Mouse (Mus musculus) urinary bladder, postnatal 25 days (tissue): Measurements from ENCODE around the gene Atxn7l3.

Experiments
- DNase-seq: peaks from one replicate; pipeline ENCODE4 v3.0.0; 2022; ENCODE audit warnings: low spot score

Gene Atxn7l3

GRCm38 (mm10) chr11:102296491-102297472 is at the start of gene Atxn7l3:
TSS of gene Atxn7l3 (minus strand) at chr11:102296631.
- peak; percentile 93 for DNase-seq

GRCm38 (mm10) chr11:102344458-102344857 is 48.0 kb upstream of the Atxn7l3 start:
- no peak for DNase-seq

- no peak for DNase-seq
Observed at GRCm38 (mm10) chr11:102342742-102343141, 46.3 kb upstream of the Atxn7l3 start.

- DNase-seq = no peak
Observed at GRCm38 (mm10) chr11:102341101-102341500, 44.7 kb upstream of the Atxn7l3 start.

- DNase-seq = no peak
Observed at GRCm38 (mm10) chr11:102339624-102340023, 43.2 kb upstream of the Atxn7l3 start.

GRCm38 (mm10) chr11:102339195-102339594 is 42.8 kb upstream of the Atxn7l3 start:
- no peak for DNase-seq

GRCm38 (mm10) chr11:102338561-102338960 is 42.1 kb upstream of the Atxn7l3 start:
- DNase-seq = no peak

- DNase-seq = no peak
Observed at GRCm38 (mm10) chr11:102337921-102338320, 41.5 kb upstream of the Atxn7l3 start.

GRCm38 (mm10) chr11:102336191-102336590 is 39.8 kb upstream of the Atxn7l3 start:
- DNase-seq = no peak

- DNase-seq = no peak
Observed at GRCm38 (mm10) chr11:102334973-102335700, 38.7 kb upstream of the Atxn7l3 start.

GRCm38 (mm10) chr11:102334010-102334409 is 37.6 kb upstream of the Atxn7l3 start:
- no peak for DNase-seq

- DNase-seq = no peak
Observed at GRCm38 (mm10) chr11:102333061-102333460, 36.6 kb upstream of the Atxn7l3 start.

GRCm38 (mm10) chr11:102331806-102332205 is 35.4 kb upstream of the Atxn7l3 start:
- no peak for DNase-seq

- DNase-seq = no peak
Observed at GRCm38 (mm10) chr11:102330039-102330438, 33.6 kb upstream of the Atxn7l3 start.

GRCm38 (mm10) chr11:102329518-102329917 is 33.1 kb upstream of the Atxn7l3 start:
- DNase-seq = no peak

- no peak for DNase-seq
Observed at GRCm38 (mm10) chr11:102327839-102328238, 31.4 kb upstream of the Atxn7l3 start.

- no peak for DNase-seq
Observed at GRCm38 (mm10) chr11:102327250-102327649, 30.8 kb upstream of the Atxn7l3 start.

- no peak for DNase-seq
Observed at GRCm38 (mm10) chr11:102323516-102323915, 27.1 kb upstream of the Atxn7l3 start.

GRCm38 (mm10) chr11:102321931-102322330 is 25.5 kb upstream of the Atxn7l3 start:
- DNase-seq = no peak

GRCm38 (mm10) chr11:102320686-102321005 is 24.2 kb upstream of the Atxn7l3 start:
- DNase-seq = peak; percentile 53

GRCm38 (mm10) chr11:102319941-102320685 is 23.7 kb upstream of the Atxn7l3 start:
- DNase-seq = peak; percentile 69

- DNase-seq = peak; percentile 66
Observed at GRCm38 (mm10) chr11:102319410-102319792, 23.0 kb upstream of the Atxn7l3 start, which contains the start of gene Ubtf. TSS of gene Ubtf (minus strand) at chr11:102319742.
